In the genomic region with DNA sequence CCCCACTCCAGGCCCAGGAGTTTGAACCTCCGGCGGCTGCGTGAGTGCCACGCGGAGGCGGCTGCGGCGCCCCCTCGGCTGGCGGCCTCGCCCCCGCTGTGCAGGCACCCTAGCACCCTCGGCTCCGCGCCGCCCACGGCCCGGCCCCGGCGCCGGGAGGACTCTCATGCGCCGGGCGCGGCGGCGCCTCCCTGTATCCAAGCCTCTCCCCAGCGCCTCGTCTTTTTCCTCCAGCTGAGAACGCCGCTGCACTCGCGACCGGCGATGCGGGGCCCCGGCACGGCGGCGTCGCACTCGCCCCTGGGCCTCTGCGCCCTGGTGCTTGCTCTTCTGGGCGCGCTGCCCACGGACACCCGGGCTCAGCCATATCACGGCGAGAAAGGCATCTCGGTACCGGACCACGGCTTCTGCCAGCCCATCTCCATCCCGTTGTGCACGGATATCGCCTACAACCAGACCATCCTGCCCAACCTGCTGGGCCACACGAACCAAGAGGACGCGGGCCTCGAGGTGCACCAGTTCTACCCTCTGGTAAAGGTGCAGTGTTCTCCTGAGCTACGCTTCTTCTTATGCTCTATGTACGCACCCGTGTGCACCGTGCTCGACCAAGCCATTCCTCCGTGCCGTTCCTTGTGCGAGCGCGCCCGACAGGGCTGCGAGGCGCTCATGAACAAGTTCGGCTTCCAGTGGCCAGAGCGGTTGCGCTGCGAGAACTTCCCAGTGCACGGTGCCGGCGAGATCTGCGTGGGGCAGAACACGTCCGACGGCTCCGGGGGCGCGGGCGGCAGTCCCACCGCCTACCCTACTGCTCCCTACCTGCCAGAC, we compare ENCODE assay signal across 8 mouse cellular contexts. TPM values are rescaled to one million over a fixed set of nuclear protein-coding genes. Genes with fewer than 3 reads are reported as not detected.
DNase-seq lines count a peak whose midpoint lies in the region; ATAC-seq and TF ChIP-seq lines count a peak whose summit lies in the region.

No protein-coding gene starts in this region.

- H3K4me2 ChIP-seq in lung, embryonic 14.5 days, result peak overlapping the region; percentile 93

- peaks cover 16% of the 10 kb centered on the region for H3K4me1 ChIP-seq in lung, embryonic 14.5 days (ENCODE audit: insufficient read depth)

- no peaks in the 10 kb centered on the region for H3K27me3 ChIP-seq in C2C12 (ENCODE audit: control insufficient read depth, insufficient read depth, insufficient read length)
- no peaks in the 10 kb centered on the region for H3K27me3 ChIP-seq in lung, embryonic 14.5 days (ENCODE audit: insufficient read depth, low read length)

- TF ChIP-seq CTCF in C2C12 (IDR thresholded peaks at IDR 0.05; ENCODE audit: control insufficient read depth, insufficient read depth, insufficient read length), result no peak
- TF ChIP-seq CTCF in lung, embryonic 14.5 days (IDR thresholded peaks at IDR 0.05; ENCODE audit: low read depth), result no peak

- H3K79me3 ChIP-seq in C2C12 (ENCODE audit: low read depth), result peaks cover 40% of the 10 kb centered on the region

- H3K27ac ChIP-seq in lung, embryonic 14.5 days (ENCODE audit: low read depth), result peak overlapping the region; percentile 99

- ATAC-seq in lung, embryonic 14.5 days (ENCODE audit: insufficient read depth), result no peak

- under 1% methylated on average over 88 of the region's 88 CpGs for WGBS in lung, embryonic 14.5 days

- peak; percentile 56 for DNase-seq in ZHBTc4 (ENCODE audit: low read depth, low spot score)
- DNase-seq in embryo, embryonic 10.5 days (ENCODE audit: low spot score), result peak; percentile 52
- peak; percentile 30 to 38 for DNase-seq in heart, adult 9 months (ENCODE audit: low spot score in 2 of 2)
- peak; percentile 39 for DNase-seq in kidney, adult 9 months
- DNase-seq in lung, embryonic 14.5 days, result peak; percentile 60
- peak; percentile 29 for DNase-seq in ovary, adult 18-20 months (ENCODE audit: low spot score)
- DNase-seq in urinary bladder, adult 2 months (ENCODE audit: low spot score), result peak; percentile 64

- peaks cover 28% of the 10 kb centered on the region for H3K36me3 ChIP-seq in C2C12 (ENCODE audit: control insufficient read depth, insufficient read depth)
- peaks cover 36% of the 10 kb centered on the region for H3K36me3 ChIP-seq in lung, embryonic 14.5 days (ENCODE audit: insufficient read depth)

- peak overlapping the region; percentile 60 for H3K4me3 ChIP-seq in C2C12 (ENCODE audit: insufficient read depth, poor library complexity, severe bottlenecking)
- H3K4me3 ChIP-seq in lung, embryonic 14.5 days (ENCODE audit: low read depth, low read length), result peak overlapping the region; percentile 85

- H3K9me3 ChIP-seq in lung, embryonic 14.5 days (ENCODE audit: low read depth, low read length), result no peaks in the 10 kb centered on the region

- peaks cover 59% of the 10 kb centered on the region for H3K79me2 ChIP-seq in C2C12 (ENCODE audit: control insufficient read depth, insufficient read depth)

- H3K9ac ChIP-seq in lung, embryonic 14.5 days, result peak overlapping the region; percentile 94

- peak overlapping the region; percentile 78 for H3ac ChIP-seq in C2C12 (ENCODE audit: control insufficient read depth, insufficient read length, low read depth)

TF ChIP-seq in C2C12, 6 proteins besides CTCF, POLR2A, EP300 and RAD21:
- TF ChIP-seq CEBPB (IDR thresholded peaks at IDR 0.05; ENCODE audit: low read depth) (no peak), MYOG (IDR thresholded peaks at IDR 0.05; ENCODE audit: control insufficient read depth, extremely low read depth, insufficient read length) (no peak), MYOD1 (IDR thresholded peaks at IDR 0.05; ENCODE audit: control insufficient read depth, insufficient read length, low read depth) (no peak), USF1 (IDR thresholded peaks at IDR 0.05; ENCODE audit: low read depth) (no peak), FOSL1 (IDR thresholded peaks at IDR 0.05; ENCODE audit: insufficient read depth, low read length, poor library complexity, severe bottlenecking) (no peak), MAX (IDR thresholded peaks at IDR 0.05) (no peak)

RNA-seq across cellular contexts. Expression of gene Fzd7, which starts 0.7 kb away (rescaled TPM):
- polyA plus RNA-seq in C2C12 (2012; fragmentation: generic; extraction: Trizol), result 18.4 TPM
- polyA plus RNA-seq in lung, embryonic 14.5 days (2014; fragmentation: Nextera tagmentation; extraction: Ambion mirVana), result 21.7 and 22.7 TPM in 2 replicates
- polyA plus RNA-seq in urinary bladder, adult 2 months (2012; rRNA removed), result 33.0 and 44.9 TPM in 2 replicates

RNA-seq across cellular contexts. Expression of gene Gm973, which starts 33.2 kb away (rescaled TPM):
- not detected for polyA plus RNA-seq in C2C12 (2012; fragmentation: generic; extraction: Trizol)
- 0.41 TPM in 1 of 2 replicates, not detected in the other for polyA plus RNA-seq in lung, embryonic 14.5 days (2014; fragmentation: Nextera tagmentation; extraction: Ambion mirVana)
- polyA plus RNA-seq in urinary bladder, adult 2 months (2012; rRNA removed), result 31.4 and 38.5 TPM in 2 replicates

Comparison
In these comparisons a context has a peak if more than half of its experiments do, and no peak if none do; other contexts are left out.
1. RNA of gene Gm973, which starts 33.2 kb away (polyA plus RNA-seq): 31.4 to 38.5 TPM in urinary bladder, adult 2 months; 0.41 TPM in lung, embryonic 14.5 days and not detected in C2C12 (single experiment); every median in the first group is over 10 times any median in the second.
2. Peak in every context shown above with its lines, with median percentiles within 50 percentile points of each other: DNase-seq.